ENCODE assay signal across 21 mouse cellular contexts in the genomic region with DNA sequence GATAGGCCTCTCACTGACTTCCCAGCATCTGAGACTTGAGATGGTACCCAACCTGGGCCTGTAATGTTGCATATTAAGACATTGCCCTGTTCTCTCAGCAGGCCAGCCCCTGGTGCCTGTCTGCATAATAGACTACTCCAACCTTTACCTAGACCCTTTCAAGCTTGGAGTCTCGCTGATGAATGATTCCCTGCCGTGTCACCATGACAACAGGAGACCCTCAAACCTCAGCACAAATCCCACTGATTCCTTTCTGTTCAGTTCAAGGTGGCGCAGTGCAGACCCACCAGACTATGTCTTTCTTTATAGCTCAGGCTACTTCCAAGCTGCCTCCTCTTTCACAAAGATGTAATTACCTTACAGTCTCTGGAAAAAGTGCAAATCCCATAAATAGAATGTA.
"Had no signal": no experiment of that assay in that cellular context is flagged by ENCODE, and none has a peak within 500 bp of the region (broad histone marks: within the 10 kb centered on the region; RNA-seq: fewer than 3 reads in every experiment).

No protein-coding gene starts in this region.

- H3K4me1 ChIP-seq: liver, embryonic 12.5 days; liver, embryonic 15.5 days; lung, embryonic 15.5 days; megakaryocyte, embryonic 14.5 days; stomach, embryonic 15.5 days had no signal

- H3K9me3 ChIP-seq: limb, embryonic 10.5 days; limb, embryonic 13.5 days; liver, embryonic 12.5 days; liver, embryonic 15.5 days; lung, embryonic 15.5 days; neural tube, embryonic 13.5 days; stomach, embryonic 15.5 days had no signal

- H3K4me2 ChIP-seq: limb, embryonic 13.5 days; liver, embryonic 12.5 days; liver, embryonic 15.5 days; lung, embryonic 15.5 days; neural tube, embryonic 13.5 days; stomach, embryonic 15.5 days had no signal

- DNase-seq: kidney, adult 2 months; kidney, postnatal 25 days; layer of hippocampus, adult 9-11 months; liver; lung, adult 18-20 months; lung, postnatal 10 days; lung, postnatal 36 days; retina, postnatal 1 day; right cerebral cortex, postnatal 25 days; spleen, adult 18-20 months; thymus, postnatal 25 days had no signal

- H3K9ac ChIP-seq: limb, embryonic 13.5 days; liver, embryonic 12.5 days; liver, embryonic 15.5 days; lung, embryonic 15.5 days; neural tube, embryonic 13.5 days; stomach, embryonic 15.5 days had no signal

- H3K36me3 ChIP-seq: limb, embryonic 10.5 days; limb, embryonic 13.5 days; liver, embryonic 12.5 days; liver, embryonic 15.5 days; lung, embryonic 15.5 days; neural tube, embryonic 13.5 days; stomach, embryonic 15.5 days had no signal

- H3K4me3 ChIP-seq: layer of hippocampus, adult 2 months; limb, embryonic 10.5 days; limb, embryonic 13.5 days; liver, embryonic 12.5 days; liver, embryonic 15.5 days; lung, embryonic 15.5 days; megakaryocyte, embryonic 14.5 days; neural tube, embryonic 13.5 days; stomach, embryonic 15.5 days had no signal

- H3K27me3 ChIP-seq: limb, embryonic 13.5 days; liver, embryonic 12.5 days; liver, embryonic 15.5 days; lung, embryonic 15.5 days; megakaryocyte, embryonic 14.5 days; stomach, embryonic 15.5 days had no signal

- ATAC-seq: liver, embryonic 12.5 days had no signal

- H3K27ac ChIP-seq: kidney, postnatal 0 days; layer of hippocampus, adult 2 months; limb, embryonic 10.5 days; limb, embryonic 13.5 days; liver, embryonic 12.5 days; liver, embryonic 15.5 days; lung, embryonic 15.5 days; neural tube, embryonic 13.5 days; stomach, embryonic 15.5 days had no signal
